Mouse (Mus musculus) midbrain, embryonic 16.5 days (tissue): Measurements from ENCODE around the gene Naa60. TPM values are rescaled to one million over a fixed set of nuclear protein-coding genes. Genes with fewer than 3 reads are reported as not detected.

Experiments used
- ATAC-seq: fragments of 200-750 bp; cut with Nextera tagmentation; 2 replicates; pipeline ENCODE4 v1.8.0; 2017; ENCODE audit warnings: moderate TSS enrichment
- H3K27ac ChIP-seq: fragments of 300-500 bp; sonication (generic); 2 replicates; pipeline ENCODE4 v1.5.1; 2014; ENCODE audit warnings: mild to moderate bottlenecking, low read length, mixed read lengths
- H3K27me3 ChIP-seq: fragments of 300-500 bp; sonication (generic); 2 replicates; pipeline ENCODE4 v1.6.1; 2014; ENCODE audit warnings: low read depth, low read length, mixed read lengths; ENCODE audit not compliant: control insufficient read depth, insufficient read depth
- H3K36me3 ChIP-seq: fragments of 300-500 bp; sonication (generic); 2 replicates; pipeline ENCODE4 v1.6.1; 2014; ENCODE audit warnings: mild to moderate bottlenecking, low read length, moderate library complexity, mixed read lengths; ENCODE audit not compliant: control insufficient read depth, insufficient read depth
- H3K4me1 ChIP-seq: fragments of 300-500 bp; sonication (generic); 2 replicates; pipeline ENCODE4 v1.6.1; 2014; ENCODE audit warnings: mild to moderate bottlenecking, low read length, mixed read lengths; ENCODE audit not compliant: control insufficient read depth, insufficient read depth
- H3K4me2 ChIP-seq: fragments of 300-500 bp; sonication (generic); 2 replicates; pipeline ENCODE4 v1.6.1; 2014; ENCODE audit warnings: mild to moderate bottlenecking, low read length, mixed read lengths
- H3K4me3 ChIP-seq: fragments of 300-500 bp; sonication (generic); 2 replicates; pipeline ENCODE4 v1.5.1; 2014; ENCODE audit warnings: low read depth, mild to moderate bottlenecking, low read length, moderate library complexity, mixed read lengths
- H3K9ac ChIP-seq: fragments of 300-500 bp; sonication (generic); 2 replicates; pipeline ENCODE4 v1.6.1; 2014; ENCODE audit warnings: low read depth, low read length, mixed read lengths
- H3K9me3 ChIP-seq: fragments of 300-500 bp; sonication (generic); replicated peaks from 2 replicates; pipeline ENCODE4 v1.6.1; 2014; ENCODE audit warnings: mild to moderate bottlenecking, low read length, mixed read lengths; ENCODE audit not compliant: control insufficient read depth, poor library complexity, severe bottlenecking
- WGBS: fragments of 180-500 bp; shearing (Covaris S2); extraction: QIAGEN DNeasy Blood & Tissue Kit; methylation state at CpG from one replicate; pipeline ENCODE4 v1.1.7; 2014; 5-methylcytosine and 5-hydroxymethylcytosine counted together
- polyA plus RNA-seq: library from polyadenylated mRNA; unstranded; fragments of >200 nt; fragmentation: Nextera tagmentation; extraction: Ambion mirVana; gene quantifications from 2 replicates; pipeline ENCODE4 v1.2.1, GENCODE M21; 2015

Naa60 gene
- polyA plus RNA-seq, 1 experiment from 2014 or later: 110 TPM

DNA sequence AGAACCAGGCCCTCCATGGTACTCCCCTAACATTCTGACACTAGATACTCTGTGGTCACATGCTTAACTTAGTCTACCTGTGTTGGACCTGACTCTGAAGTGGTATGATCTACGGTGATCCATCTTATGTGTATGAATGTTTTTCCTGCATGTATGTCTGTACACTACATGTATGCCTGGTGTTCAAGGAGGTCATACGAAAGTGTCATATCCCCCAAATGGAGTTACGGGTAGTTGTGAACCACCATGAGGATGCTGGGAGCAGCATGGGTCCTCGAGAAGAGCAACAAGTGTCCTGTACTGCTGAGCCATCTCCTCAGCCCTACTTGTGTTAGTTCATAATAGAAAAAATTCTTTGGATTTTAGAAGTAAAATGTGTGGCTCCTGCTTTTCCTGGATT, 4.2 kb downstream of the Naa60 start:
- Histone ChIP-seq H3K4me1 (peaks cover 18% of the 10 kb centered on the region), H3K36me3 (peaks cover 5% of the 10 kb centered on the region; the same call in 1 of the 2 replicates), H3K27ac (no peak overlapping the region), H3K9ac (no peak overlapping the region), H3K4me3 (no peak overlapping the region), H3K27me3 (no peaks in the 10 kb centered on the region), H3K4me2 (no peak overlapping the region), H3K9me3 (no peaks in the 10 kb centered on the region)
- no peak for ATAC-seq
- 97% methylated on average over 4 of the region's 4 CpGs for WGBS

DNA sequence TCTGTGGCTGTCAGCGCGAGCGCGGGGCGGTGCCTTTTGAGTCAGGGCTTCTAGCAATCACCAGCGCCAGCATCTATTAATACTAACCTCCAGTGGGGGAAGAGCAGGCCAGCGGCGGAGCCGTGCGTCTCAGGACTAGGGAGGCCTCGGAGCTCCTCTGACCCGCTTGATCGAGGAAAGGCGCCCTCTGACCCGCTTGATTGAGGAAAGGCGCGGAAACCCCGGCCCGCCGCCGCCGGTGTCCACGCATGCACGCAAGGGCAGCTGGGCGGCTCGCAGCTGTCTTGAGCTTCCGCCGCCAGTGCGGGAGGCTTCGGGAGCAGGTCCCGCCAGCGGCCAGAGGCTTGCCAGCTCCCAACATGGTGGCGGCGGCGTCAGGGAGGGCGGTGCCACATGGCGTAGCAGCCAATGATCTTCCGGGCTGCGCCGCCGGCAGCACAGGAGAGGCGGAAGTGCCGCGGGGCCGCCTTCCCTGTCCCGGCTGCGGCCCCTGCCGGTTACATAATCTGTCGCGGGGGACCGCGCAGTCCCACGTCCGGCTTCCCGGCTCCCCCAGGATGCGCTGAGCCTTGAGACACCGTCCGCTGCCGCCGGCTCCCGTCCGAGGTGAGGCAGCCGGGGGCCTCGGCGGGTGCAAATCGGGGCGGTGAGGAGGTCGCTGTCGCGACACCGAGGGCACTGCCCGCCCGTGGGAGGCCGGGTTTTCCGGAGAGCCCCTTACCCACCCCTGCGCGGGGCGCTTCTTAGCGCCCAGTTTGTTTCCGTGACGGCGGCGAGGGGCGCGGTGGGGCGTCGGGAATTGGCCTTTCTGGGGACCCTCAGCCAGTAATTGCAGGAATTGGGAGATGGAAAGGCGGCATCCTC, 12.3 kb downstream of the Naa60 start, which contains the start of the genes Zfp597 and Gm20695:
Gene Zfp597, minus strand, starts transcription at position 361 of the 864 bp plus-strand sequence.
Gene Gm20695, plus strand, starts transcription at position 448 of the 864 bp plus-strand sequence.
- H3K9ac ChIP-seq: peak within 1 kb of the TSS; percentile 93
- no peaks in the 10 kb centered on the region for H3K9me3 ChIP-seq
- H3K4me3 ChIP-seq: peak within 1 kb of the TSS; percentile 92
- H3K4me2 ChIP-seq: peak within 1 kb of the TSS; percentile 73
- H3K27ac ChIP-seq: peak within 1 kb of the TSS; percentile 97
- 0 out of 2 replicates have a peak, but pooled peaks cover 1% of the 10 kb centered on the region for H3K36me3 ChIP-seq
- ATAC-seq: peak; percentile 99
- peaks cover 33% of the 10 kb centered on the region for H3K4me1 ChIP-seq
- WGBS: under 1% methylated on average over 86 of the region's 88 CpGs
- no peaks in the 10 kb centered on the region for H3K27me3 ChIP-seq

DNA sequence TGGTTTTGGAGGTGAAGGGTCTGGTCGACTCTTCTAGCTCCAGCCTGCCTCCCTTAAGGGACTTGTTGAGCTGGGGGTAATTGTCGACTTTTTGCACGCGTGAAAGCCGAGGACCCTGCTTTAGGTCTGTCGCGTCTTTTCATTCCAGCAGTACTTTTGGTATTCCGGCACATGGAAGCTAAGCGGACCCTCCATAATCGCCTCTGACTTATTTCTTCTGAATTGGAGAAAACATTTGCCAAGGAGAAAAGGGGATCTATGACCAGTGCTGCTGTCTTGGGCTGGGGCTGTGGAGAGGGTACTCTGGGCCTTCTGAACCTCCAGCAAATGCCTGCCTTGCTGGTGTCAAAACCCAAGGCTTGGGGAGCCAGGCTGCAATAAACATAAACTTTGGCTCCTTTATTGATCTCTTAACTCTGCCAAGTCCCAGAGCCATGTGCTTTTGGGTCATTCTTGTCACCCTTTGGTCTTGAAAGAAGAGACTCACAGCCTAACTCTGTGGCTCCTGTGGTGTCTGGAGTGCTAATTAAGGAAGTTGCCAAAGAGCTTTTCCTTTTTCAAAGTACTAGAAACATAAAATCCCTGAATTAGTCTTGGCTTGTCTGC, 13.0 kb downstream of the Naa60 start:
- peak overlapping the region; percentile 92 for H3K4me3 ChIP-seq
- 3% methylated on average over 10 of the region's 10 CpGs for WGBS
- peaks cover 33% of the 10 kb centered on the region for H3K4me1 ChIP-seq
- peak overlapping the region; percentile 73 for H3K4me2 ChIP-seq
- H3K27ac ChIP-seq: peak overlapping the region; percentile 97
- no peaks in the 10 kb centered on the region for H3K36me3 ChIP-seq
- peak overlapping the region; percentile 93 for H3K9ac ChIP-seq
- ATAC-seq: 0 out of 2 replicates have a peak, but pooled peaks have one; percentile 2
- no peaks in the 10 kb centered on the region for H3K9me3 ChIP-seq
- no peaks in the 10 kb centered on the region for H3K27me3 ChIP-seq

DNA sequence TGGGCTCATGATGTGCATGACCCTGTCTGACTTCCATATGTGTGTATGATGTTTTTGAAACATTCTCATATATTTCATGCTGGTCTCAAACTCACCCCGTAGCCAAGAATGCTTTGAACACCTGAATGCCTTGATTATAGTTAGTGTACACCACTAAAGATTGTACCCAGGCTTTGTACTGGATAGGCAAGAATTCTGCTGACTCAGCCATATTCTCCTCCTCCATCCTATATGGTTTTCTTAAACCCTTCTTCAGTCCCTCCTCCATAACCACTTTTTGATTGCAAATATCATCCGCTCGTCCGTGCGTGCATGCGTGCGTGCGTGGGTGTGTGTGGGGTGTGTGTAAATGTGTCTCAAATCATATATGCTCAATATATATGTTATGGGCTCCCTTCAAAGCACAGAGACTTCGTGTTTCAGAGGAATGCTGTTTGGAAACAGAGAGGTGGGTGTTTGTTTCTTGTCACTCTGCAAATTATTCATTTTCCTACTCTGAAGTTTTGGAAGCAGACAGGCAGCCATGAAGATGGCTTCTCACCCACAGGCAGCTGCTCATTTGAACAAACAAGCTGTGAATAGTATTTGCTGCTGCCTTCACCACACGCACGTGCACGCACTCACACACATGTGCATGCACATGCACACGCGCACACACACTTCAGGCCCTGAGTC, 19.6 kb downstream of the Naa60 start:
- ATAC-seq: no peak
- no peak overlapping the region for H3K4me2 ChIP-seq
- 94% methylated on average over 14 of the region's 14 CpGs for WGBS
- H3K9me3 ChIP-seq: no peaks in the 10 kb centered on the region
- no peaks in the 10 kb centered on the region for H3K27me3 ChIP-seq
- H3K4me1 ChIP-seq: no peaks in the 10 kb centered on the region
- H3K9ac ChIP-seq: no peak overlapping the region
- 0 out of 2 replicates have a peak, but pooled peaks cover 2% of the 10 kb centered on the region for H3K36me3 ChIP-seq
- no peak overlapping the region for H3K27ac ChIP-seq
- H3K4me3 ChIP-seq: no peak overlapping the region

GRCm38 (mm10) chr16:3893739-3894138, 21.6 kb downstream of the Naa60 start:
- H3K27me3 ChIP-seq: no peaks in the 10 kb centered on the region
- H3K9me3 ChIP-seq: no peaks in the 10 kb centered on the region
- H3K27ac ChIP-seq: no peak overlapping the region
- no peak overlapping the region for H3K4me3 ChIP-seq
- peaks cover 10% of the 10 kb centered on the region for H3K36me3 ChIP-seq
- no peak overlapping the region for H3K9ac ChIP-seq
- no peaks in the 10 kb centered on the region for H3K4me1 ChIP-seq
- H3K4me2 ChIP-seq: no peak overlapping the region
- ATAC-seq: no peak
- WGBS: 86% methylated on average over 3 of the region's 3 CpGs

- no peak overlapping the region for H3K4me2 ChIP-seq
- peaks cover 20% of the 10 kb centered on the region for H3K36me3 ChIP-seq
- H3K4me1 ChIP-seq: no peaks in the 10 kb centered on the region
- no peak overlapping the region for H3K9ac ChIP-seq
- no peak for ATAC-seq
- no peaks in the 10 kb centered on the region for H3K9me3 ChIP-seq
- no peaks in the 10 kb centered on the region for H3K27me3 ChIP-seq
- no peak overlapping the region for H3K27ac ChIP-seq
- WGBS: 83% methylated on average over 9 of the region's 9 CpGs
- no peak overlapping the region for H3K4me3 ChIP-seq
Measured at GRCm38 (mm10) chr16:3895173-3895792, 23.1 kb downstream of the Naa60 start.

DNA sequence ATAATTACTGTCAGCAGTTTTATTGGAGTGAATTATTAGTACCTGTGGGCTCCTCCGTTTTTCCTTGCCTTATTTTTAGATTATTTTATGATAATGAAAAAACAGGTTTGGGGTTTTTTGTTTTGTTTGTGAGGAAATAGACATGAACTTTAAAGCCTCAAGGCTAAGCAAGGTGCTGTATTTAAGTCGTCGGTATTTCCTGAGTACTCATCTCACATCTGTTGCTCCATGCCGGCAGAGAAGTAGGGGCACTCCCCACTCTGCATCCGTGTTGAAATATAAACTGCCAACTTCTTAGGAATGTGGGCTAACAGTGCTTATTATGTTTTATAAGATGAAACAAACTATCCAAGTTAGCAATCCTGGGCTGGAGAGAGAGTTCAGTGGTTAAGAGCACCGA, 23.9 kb downstream of the Naa60 start:
- peaks cover 26% of the 10 kb centered on the region for H3K36me3 ChIP-seq
- ATAC-seq: no peak
- no peak overlapping the region for H3K27ac ChIP-seq
- H3K9ac ChIP-seq: no peak overlapping the region
- H3K4me2 ChIP-seq: no peak overlapping the region
- no peaks in the 10 kb centered on the region for H3K27me3 ChIP-seq
- no peaks in the 10 kb centered on the region for H3K4me1 ChIP-seq
- H3K9me3 ChIP-seq: no peaks in the 10 kb centered on the region
- 86% methylated on average over 6 of the region's 6 CpGs for WGBS
- H3K4me3 ChIP-seq: no peak overlapping the region

GRCm38 (mm10) chr16:3896553-3896952, 24.4 kb downstream of the Naa60 start:
- 100% methylated on average over 1 of the region's 1 CpGs for WGBS
- H3K9me3 ChIP-seq: no peaks in the 10 kb centered on the region
- no peak overlapping the region for H3K27ac ChIP-seq
- H3K4me2 ChIP-seq: no peak overlapping the region
- no peaks in the 10 kb centered on the region for H3K27me3 ChIP-seq
- no peak overlapping the region for H3K9ac ChIP-seq
- no peak overlapping the region for H3K4me3 ChIP-seq
- H3K36me3 ChIP-seq: peaks cover 29% of the 10 kb centered on the region
- no peaks in the 10 kb centered on the region for H3K4me1 ChIP-seq
- no peak for ATAC-seq
